Mouse (Mus musculus): ENCODE data around the gene Pde4b.

- no peak for TF ChIP-seq CTCF (IDR thresholded peaks at IDR 0.05; ENCODE audit: control insufficient read depth, insufficient read depth, low read length)
- TF ChIP-seq POLR2A (IDR thresholded peaks at IDR 0.05; ENCODE audit: borderline replicate concordance, control insufficient read depth, low read depth, low read length) = no peak
These were observed 490.3 kb downstream of the Pde4b start for GRCm38 (mm10) chr4:102577636-102578035.
